In the genomic region with DNA sequence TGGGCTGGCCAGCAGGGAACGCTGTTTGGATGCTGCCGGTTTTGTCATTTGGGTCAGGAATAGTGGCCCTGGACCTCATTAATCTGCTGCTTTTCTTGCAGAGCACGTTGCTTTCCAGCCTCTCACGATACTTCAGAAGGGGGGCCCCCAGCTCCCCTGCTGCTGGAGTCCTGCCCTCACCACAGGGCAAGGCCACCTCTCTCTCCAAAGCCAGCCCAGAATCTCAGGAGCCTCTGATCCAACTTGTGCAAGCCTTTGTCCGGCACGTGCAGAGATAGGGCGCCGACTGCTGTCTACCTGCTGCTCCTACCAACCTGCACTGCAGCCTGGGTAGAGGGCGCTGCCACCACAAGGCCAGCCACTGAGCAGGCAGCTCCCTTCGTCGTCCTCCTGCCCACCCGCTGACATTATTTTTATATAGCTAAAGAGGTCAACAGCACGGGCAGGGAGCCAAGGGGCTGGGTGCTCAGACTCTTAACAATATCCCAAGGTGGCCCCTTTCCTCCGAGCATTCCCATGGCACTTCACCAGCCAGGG, we compare ENCODE assay signal across 8 mouse cellular contexts. TPM values are rescaled to one million over a fixed set of nuclear protein-coding genes. Genes with fewer than 3 reads are reported as not detected.
DNase-seq lines count a peak whose midpoint lies in the region; ATAC-seq and TF ChIP-seq lines count a peak whose summit lies in the region.

No protein-coding gene starts in this region.

- H3K9me3 ChIP-seq in embryonic facial prominence, embryonic 15.5 days (replicated peaks), result no peaks in the 10 kb centered on the region
- no peaks in the 10 kb centered on the region for H3K9me3 ChIP-seq in embryonic facial prominence, embryonic 10.5 days
- H3K9me3 ChIP-seq in forebrain, embryonic 13.5 days (replicated peaks), result no peaks in the 10 kb centered on the region

- H3K27ac ChIP-seq in embryonic facial prominence, embryonic 15.5 days (replicated peaks), result peak overlapping the region; percentile 39; the same call in 1 of the 2 replicates
- no peak overlapping the region for H3K27ac ChIP-seq in embryonic facial prominence, embryonic 10.5 days (replicated peaks)
- no peak overlapping the region for H3K27ac ChIP-seq in cortical plate, adult 2 months (ENCODE audit: insufficient read depth, low read length)
- H3K27ac ChIP-seq in forebrain, embryonic 13.5 days, result no peak overlapping the region

- no peak for DNase-seq in embryonic facial prominence, embryonic 10.5 days (ENCODE audit: low spot score)
- peak; percentile 31 to 42 for DNase-seq in lung, adult 18-20 months
- DNase-seq in lung, postnatal 25 days (ENCODE audit: low spot score), result no peak
- DNase-seq in lung, postnatal 36 days, result peak; percentile 41
- no peak for DNase-seq in embryo, embryonic 10.5 days (ENCODE audit: low spot score)

- no peak overlapping the region for H3K4me2 ChIP-seq in embryonic facial prominence, embryonic 15.5 days (replicated peaks)
- no peak overlapping the region for H3K4me2 ChIP-seq in forebrain, embryonic 13.5 days

- WGBS in embryonic facial prominence, embryonic 15.5 days, result 78% methylated on average over 14 of the region's 14 CpGs
- WGBS in embryonic facial prominence, embryonic 10.5 days, result 84% methylated on average over 14 of the region's 14 CpGs
- whole genome bisulfite sequencing in forebrain, embryonic 13.5 days, result 65% methylated on average over 14 of the region's 14 CpGs

- H3K36me3 ChIP-seq in embryonic facial prominence, embryonic 15.5 days, result peaks cover 98% of the 10 kb centered on the region
- H3K36me3 ChIP-seq in embryonic facial prominence, embryonic 10.5 days (replicated peaks), result peaks cover 100% of the 10 kb centered on the region
- peaks cover 100% of the 10 kb centered on the region for H3K36me3 ChIP-seq in forebrain, embryonic 13.5 days (ENCODE audit: poor library complexity, severe bottlenecking)

- H3K4me3 ChIP-seq in embryonic facial prominence, embryonic 15.5 days (replicated peaks), result no peak overlapping the region
- no peak overlapping the region for H3K4me3 ChIP-seq in embryonic facial prominence, embryonic 10.5 days
- H3K4me3 ChIP-seq in cortical plate, adult 2 months (ENCODE audit: insufficient read depth, low read length), result no peak overlapping the region
- no peak overlapping the region for H3K4me3 ChIP-seq in forebrain, embryonic 13.5 days

- H3K9ac ChIP-seq in embryonic facial prominence, embryonic 15.5 days, result no peak overlapping the region
- no peak overlapping the region for H3K9ac ChIP-seq in forebrain, embryonic 13.5 days

- H3K4me1 ChIP-seq in embryonic facial prominence, embryonic 15.5 days, result no peaks in the 10 kb centered on the region
- H3K4me1 ChIP-seq in embryonic facial prominence, embryonic 10.5 days, result peaks cover 3% of the 10 kb centered on the region; the same call in 1 of the 2 replicates
- no peaks in the 10 kb centered on the region for H3K4me1 ChIP-seq in cortical plate, adult 2 months (ENCODE audit: control insufficient read depth, insufficient read depth, low read length)
- H3K4me1 ChIP-seq in forebrain, embryonic 13.5 days, result no peaks in the 10 kb centered on the region

- no peak for ATAC-seq in embryonic facial prominence, embryonic 15.5 days (ENCODE audit: insufficient number of reproducible peaks, low FRiP score, low TSS enrichment, low read depth)
- no peak for ATAC-seq in forebrain, embryonic 13.5 days

- TF ChIP-seq POLR2A in cortical plate, adult 2 months (IDR thresholded peaks at IDR 0.05; ENCODE audit: extremely low read depth, insufficient read depth, low read length), result peak; percentile 21; the same call in 1 of the 2 replicates

- no peaks in the 10 kb centered on the region for H3K27me3 ChIP-seq in embryonic facial prominence, embryonic 15.5 days
- no peaks in the 10 kb centered on the region for H3K27me3 ChIP-seq in embryonic facial prominence, embryonic 10.5 days (replicated peaks; ENCODE audit: low read depth, poor library complexity, severe bottlenecking)
- no peaks in the 10 kb centered on the region for H3K27me3 ChIP-seq in forebrain, embryonic 13.5 days

- TF ChIP-seq CTCF in cortical plate, adult 2 months (IDR thresholded peaks at IDR 0.05; ENCODE audit: extremely low read depth, insufficient read depth, low read length), result no peak

RNA-seq across cellular contexts. Expression of gene Sh3glb2, which starts 15.5 kb away (rescaled TPM):
- polyA plus RNA-seq in embryonic facial prominence, embryonic 15.5 days (2015; fragmentation: Nextera tagmentation; extraction: Ambion mirVana), result 106 and 114 TPM in 2 replicates
- polyA plus RNA-seq in embryonic facial prominence, embryonic 10.5 days (2016; fragmentation: Nextera tagmentation; extraction: Ambion mirVana), result 84.8 and 85.6 TPM in 2 replicates
- 520 and 530 TPM in 2 replicates for polyA plus RNA-seq in cortical plate, adult 2 months (2012; rRNA removed)
- polyA plus RNA-seq in forebrain, embryonic 13.5 days (2015; fragmentation: Nextera tagmentation; extraction: Ambion mirVana), result 100 and 126 TPM in 2 replicates

RNA-seq across cellular contexts. Expression of gene Miga2, which starts 20.4 kb away (rescaled TPM):
- polyA plus RNA-seq in embryonic facial prominence, embryonic 15.5 days (2015; fragmentation: Nextera tagmentation; extraction: Ambion mirVana), result 21.8 and 22.9 TPM in 2 replicates
- polyA plus RNA-seq in embryonic facial prominence, embryonic 10.5 days (2016; fragmentation: Nextera tagmentation; extraction: Ambion mirVana), result 29.3 and 30.8 TPM in 2 replicates
- 85.6 and 97.0 TPM in 2 replicates for polyA plus RNA-seq in cortical plate, adult 2 months (2012; rRNA removed)
- polyA plus RNA-seq in forebrain, embryonic 13.5 days (2015; fragmentation: Nextera tagmentation; extraction: Ambion mirVana), result 22.4 and 23.5 TPM in 2 replicates

RNA-seq across cellular contexts. Expression of gene Dolpp1, which starts 48.4 kb away (rescaled TPM):
- 34.6 and 34.7 TPM in 2 replicates for polyA plus RNA-seq in embryonic facial prominence, embryonic 15.5 days (2015; fragmentation: Nextera tagmentation; extraction: Ambion mirVana)
- 46.2 and 47.9 TPM in 2 replicates for polyA plus RNA-seq in embryonic facial prominence, embryonic 10.5 days (2016; fragmentation: Nextera tagmentation; extraction: Ambion mirVana)
- polyA plus RNA-seq in cortical plate, adult 2 months (2012; rRNA removed), result 32.0 and 35.5 TPM in 2 replicates
- polyA plus RNA-seq in forebrain, embryonic 13.5 days (2015; fragmentation: Nextera tagmentation; extraction: Ambion mirVana), result 53.0 and 56.7 TPM in 2 replicates

RNA-seq across cellular contexts. Expression of gene Nup188, which starts 57.5 kb away (rescaled TPM):
- 29.0 and 34.3 TPM in 2 replicates for polyA plus RNA-seq in embryonic facial prominence, embryonic 15.5 days (2015; fragmentation: Nextera tagmentation; extraction: Ambion mirVana)
- 68.0 and 76.6 TPM in 2 replicates for polyA plus RNA-seq in embryonic facial prominence, embryonic 10.5 days (2016; fragmentation: Nextera tagmentation; extraction: Ambion mirVana)
- polyA plus RNA-seq in cortical plate, adult 2 months (2012; rRNA removed), result 15.7 and 16.5 TPM in 2 replicates
- polyA plus RNA-seq in forebrain, embryonic 13.5 days (2015; fragmentation: Nextera tagmentation; extraction: Ambion mirVana), result 24.9 and 32.7 TPM in 2 replicates

RNA-seq across cellular contexts. Expression of gene Dolk, which starts 57.5 kb away (rescaled TPM):
- 31.4 and 31.7 TPM in 2 replicates for polyA plus RNA-seq in embryonic facial prominence, embryonic 15.5 days (2015; fragmentation: Nextera tagmentation; extraction: Ambion mirVana)
- 23.9 and 24.0 TPM in 2 replicates for polyA plus RNA-seq in embryonic facial prominence, embryonic 10.5 days (2016; fragmentation: Nextera tagmentation; extraction: Ambion mirVana)
- polyA plus RNA-seq in cortical plate, adult 2 months (2012; rRNA removed), result 16.7 and 16.9 TPM in 2 replicates
- 28.0 and 30.6 TPM in 2 replicates for polyA plus RNA-seq in forebrain, embryonic 13.5 days (2015; fragmentation: Nextera tagmentation; extraction: Ambion mirVana)

Comparison
In these comparisons a context has a peak if more than half of its experiments do, and no peak if none do; other contexts are left out.
1. DNase-seq: peak in lung, adult 18-20 months (2 of 2) and lung, postnatal 36 days (single experiment); none in embryonic facial prominence, embryonic 10.5 days (single experiment), lung, postnatal 25 days (single experiment) and embryo, embryonic 10.5 days (single experiment).